In the genomic region with DNA sequence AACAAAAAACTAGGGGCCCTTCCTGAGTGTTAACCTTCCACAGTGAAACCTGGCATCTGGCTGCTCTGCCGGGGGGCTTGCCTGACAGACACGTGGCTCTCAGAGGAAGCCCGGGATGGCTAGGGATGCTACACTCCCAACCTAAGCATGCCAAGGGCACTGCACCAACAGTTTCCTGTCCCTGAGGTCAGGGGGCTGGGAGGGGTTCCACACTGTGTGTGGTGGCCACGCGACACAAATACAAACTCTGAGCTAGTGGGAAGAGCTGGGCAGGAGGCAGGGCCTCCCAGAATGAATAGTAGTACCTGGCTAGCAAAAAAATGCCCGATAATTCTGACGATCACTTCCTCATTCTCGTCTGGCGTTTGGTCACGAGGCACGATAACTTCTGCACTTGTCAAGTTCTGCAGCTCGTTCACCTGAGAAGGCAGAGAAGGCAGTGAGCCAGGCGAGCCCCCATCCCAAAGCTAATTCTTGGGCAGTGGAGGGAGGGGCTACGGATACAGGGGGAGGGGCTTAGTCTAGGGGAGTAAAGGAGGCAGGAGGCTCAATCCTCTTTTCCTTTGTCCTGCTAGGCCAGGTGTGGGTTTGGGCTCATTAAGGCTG, we compare ENCODE assay signal across 16 mouse cellular contexts. TPM values are rescaled to one million over a fixed set of nuclear protein-coding genes. Genes with fewer than 3 reads are reported as not detected.
DNase-seq lines count a peak whose midpoint lies in the region; ATAC-seq and TF ChIP-seq lines count a peak whose summit lies in the region.
"Had no signal": no experiment of that assay in that cellular context is flagged by ENCODE, and none has a peak within 500 bp of the region (broad histone marks: within the 10 kb centered on the region; RNA-seq: fewer than 3 reads in every experiment).

No protein-coding gene starts in this region.

- no peak overlapping the region for H3K27ac ChIP-seq in gastrocnemius, adult 2 months
- H3K27ac ChIP-seq: heart, embryonic 13.5 days; hindbrain, embryonic 15.5 days; layer of hippocampus, adult 2 months; neural tube, embryonic 15.5 days had no signal

- TF ChIP-seq CTCF in gastrocnemius, adult 2 months (IDR thresholded peaks at IDR 0.05): no peak

- H3K4me3 ChIP-seq in megakaryocyte, embryonic 14.5 days (replicated peaks): peak overlapping the region; percentile 59
- no peak overlapping the region for H3K4me3 ChIP-seq in gastrocnemius, adult 2 months
- H3K4me3 ChIP-seq: heart, embryonic 13.5 days; hindbrain, embryonic 15.5 days; layer of hippocampus, adult 2 months; neural tube, embryonic 15.5 days had no signal

- peaks cover 40% of the 10 kb centered on the region for H3K4me1 ChIP-seq in megakaryocyte, embryonic 14.5 days
- H3K4me1 ChIP-seq: heart, embryonic 13.5 days; hindbrain, embryonic 15.5 days; neural tube, embryonic 15.5 days had no signal

- H3K9me3 ChIP-seq in megakaryocyte, embryonic 14.5 days: peaks cover 4% of the 10 kb centered on the region; the same call in 1 of the 2 replicates
- H3K9me3 ChIP-seq: heart, embryonic 13.5 days; hindbrain, embryonic 15.5 days; neural tube, embryonic 15.5 days had no signal

- peak; percentile 61 for DNase-seq in 416B (ENCODE audit: low read depth)
- DNase-seq in CD4-positive helper T cell, adult 2 months (ENCODE audit: low read depth, low spot score): peak; percentile 21
- no peak for DNase-seq in embryo, embryonic 9.5 days (ENCODE audit: extremely low spot score)
- DNase-seq in gastrocnemius, adult 2 months: no peak
- DNase-seq in cerebellum, postnatal 25 days: no peak
- DNase-seq in urinary bladder, adult 18-20 months (ENCODE audit: low spot score in 2 of 2): no peak
- DNase-seq: adrenal gland, postnatal 25 days; cerebellum, adult 2 months; midbrain, embryonic 14.5 days; right cerebral cortex, postnatal 25 days had no signal

- intact Hi-C loops in gastrocnemius, adult 2 months (cut with DNase I): no loop called here

- ATAC-seq in erythroblast, adult 5-6 weeks (replicated peaks; ENCODE audit: low FRiP score, poor library complexity, severe bottlenecking): peak; percentile 44; the same call in 1 of the 2 replicates

- peaks cover 5% of the 10 kb centered on the region for H3K27me3 ChIP-seq in megakaryocyte, embryonic 14.5 days (replicated peaks)
- H3K27me3 ChIP-seq: heart, embryonic 13.5 days; hindbrain, embryonic 15.5 days; neural tube, embryonic 15.5 days had no signal

- H3K36me3 ChIP-seq in megakaryocyte, embryonic 14.5 days (replicated peaks; ENCODE audit: low read length): peaks cover 21% of the 10 kb centered on the region

RNA-seq across cellular contexts. Expression of gene Senp2, which starts 52.4 kb away (rescaled TPM):
- total RNA-seq in erythroblast, adult 5-6 weeks (2015; ENCODE audit: low replicate concordance): 19.0 and 28.4 TPM in 2 replicates
- 41.4 and 57.3 TPM in 2 replicates for total RNA-seq in erythroblast, adult 5-6 weeks (2017; ENCODE audit: low replicate concordance)
- polyA plus RNA-seq in megakaryocyte, embryonic 14.5 days (2012; ENCODE audit: insufficient read depth, low replicate concordance): 1.5 and 2.7 TPM in 2 replicates
- 10 to 100 TPM; 31.2 to 31.5 TPM for total RNA-seq in gastrocnemius, adult 2 months (2021)

Comparison
In these comparisons a context has a peak if more than half of its experiments do, and no peak if none do; other contexts are left out.
1. DNase-seq: peak in 416B (single experiment) and CD4-positive helper T cell, adult 2 months (single experiment); none in embryo, embryonic 9.5 days (single experiment), gastrocnemius, adult 2 months (single experiment), cerebellum, postnatal 25 days (0 of 2) and urinary bladder, adult 18-20 months (0 of 2).